Mouse (Mus musculus): Measurements from ENCODE around the gene Mylk3.

GRCm38 (mm10) chr8:85395681-85396431 lies 9.7 kb upstream of the Mylk3 start:
- TF ChIP-seq CTCF (IDR thresholded peaks at IDR 0.05; ENCODE audit: low read depth) (no peak), EP300 (IDR thresholded peaks at IDR 0.05; ENCODE audit: low read depth) (no peak)

All from heart, postnatal 0 days (tissue).